Mouse (Mus musculus): ENCODE results near the gene Rbm10. TPM values are rescaled to one million over a fixed set of nuclear protein-coding genes. Genes with fewer than 3 reads are reported as not detected.
A peak's percentile ranks its signal among the peaks of the same experiment; 100 is the strongest.

Gene Rbm10
- polyA plus RNA-seq, 1 experiment from 2014 or later: 51.4 TPM

DNA sequence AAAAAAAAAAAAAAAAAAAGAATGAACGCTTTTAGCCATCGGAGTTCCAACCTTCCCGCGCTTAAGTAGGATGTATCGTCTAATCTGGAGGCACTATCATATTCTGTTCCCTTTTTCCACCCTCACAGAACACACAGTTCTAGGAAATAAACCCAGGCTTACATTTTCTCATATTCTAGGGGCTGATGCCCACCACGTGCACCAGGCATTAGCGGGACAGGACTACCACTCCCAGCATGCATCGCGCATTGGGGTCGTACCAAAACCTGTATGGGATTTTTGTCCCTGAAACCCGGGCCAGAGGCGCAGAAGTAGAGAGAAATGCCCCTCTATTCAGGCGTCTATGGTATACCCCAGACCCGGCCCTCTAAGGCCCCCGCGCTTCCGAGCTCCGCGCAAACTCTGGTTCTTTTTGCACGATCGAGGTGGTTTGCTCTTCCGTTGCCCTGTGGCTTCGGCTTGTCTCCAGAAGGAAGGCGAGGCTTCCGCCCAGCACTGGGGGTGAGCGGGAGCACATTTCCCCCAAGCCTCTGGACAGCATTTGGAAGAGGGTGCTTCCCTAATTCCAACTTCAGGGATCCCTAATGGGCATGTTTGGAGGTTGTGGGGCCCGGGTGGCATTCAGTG, 40.8 kb downstream of the Rbm10 start, which contains the start of gene Uba1:
Gene Uba1 (plus strand): TSS at position 301 of the 627 bp plus-strand sequence.
- no peak for TF ChIP-seq CTCF (IDR thresholded peaks at IDR 0.05)
- in situ Hi-C loops (cut with MboI; ENCODE audit: low pct_unique_long_range_greater_than_20kb): no loop called here
- DNase-seq (ENCODE audit: low read depth, low spot score) (peak; percentile 27), ATAC-seq (peak; percentile 86)
- peaks cover 9% of the 10 kb centered on the region for H3K27me3 ChIP-seq
- ChIA-PET CTCF (no interaction called here), POLR2A (interaction anchor here (0.6 kb wide), 1 partner anchor 187 kb away, joined by 3 read pairs; no protein-coding TSS in a partner anchor)

DNA sequence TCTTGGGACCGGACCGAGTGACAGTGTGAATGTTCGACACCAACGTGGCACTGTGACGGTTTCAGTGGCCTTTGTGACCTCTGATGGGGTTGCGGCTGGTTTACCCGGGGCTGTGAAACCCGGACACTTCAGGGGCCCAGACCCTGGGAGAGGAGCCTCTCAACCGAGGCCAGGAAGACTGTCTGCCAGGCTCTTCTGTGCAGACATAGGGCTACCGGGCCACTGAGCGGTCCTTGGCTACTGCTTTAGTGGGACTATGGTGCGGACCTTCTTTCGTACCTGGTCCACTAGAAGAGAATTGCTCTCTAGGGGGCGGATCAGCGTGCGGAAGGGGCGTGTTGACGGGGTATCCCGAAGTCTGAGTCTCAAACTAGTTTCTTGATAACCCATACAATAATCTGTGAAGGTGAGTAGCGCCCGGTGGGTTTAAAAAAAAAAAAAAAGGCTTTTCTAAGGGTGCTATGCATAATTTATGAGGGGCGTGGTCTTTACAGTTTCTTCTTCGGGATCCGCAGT, 41.6 kb downstream of the Rbm10 start:
- H3K27me3 ChIP-seq: peaks cover 5% of the 10 kb centered on the region
- no peak for DNase-seq (ENCODE audit: low read depth, low spot score)
- in situ Hi-C loops (cut with MboI; ENCODE audit: low pct_unique_long_range_greater_than_20kb): no loop called here
- ChIA-PET CTCF (no interaction called here), POLR2A (no interaction called here)
- ATAC-seq: peak; percentile 11
- TF ChIP-seq CTCF (IDR thresholded peaks at IDR 0.05): no peak

- H3K27me3 ChIP-seq: peaks cover 4% of the 10 kb centered on the region
- ChIA-PET POLR2A (interaction anchor here (0.8 to 1.3 kb wide), 3 partner anchors 18 to 133 kb away, joined by 3 to 4 read pairs (median 4); partner anchors contain the start of gene Cdk16), CTCF (interaction anchor here (0.7 to 2.5 kb wide), 7 partner anchors 17 to 167 kb away, joined by 3 to 12 read pairs (median 3); no protein-coding TSS in a partner anchor)
- in situ Hi-C loops (cut with MboI; ENCODE audit: low pct_unique_long_range_greater_than_20kb): loop anchor here (5.0 to 10.0 kb wide), 2 partner anchors 110 to 292 kb away; partner anchors contain the start of gene Elk1
- DNase-seq (ENCODE audit: low read depth, low spot score) (no peak), ATAC-seq (no peak)
- TF ChIP-seq CTCF (IDR thresholded peaks at IDR 0.05): no peak
Measured at GRCm38 (mm10) chrX:20662317-20662715, 45.0 kb downstream of the Rbm10 start.

GRCm38 (mm10) chrX:20662716-20663443, 45.6 kb downstream of the Rbm10 start:
- ChIA-PET POLR2A (interaction anchor here (0.8 to 1.3 kb wide), 3 partner anchors 17 to 132 kb away, joined by 3 to 4 read pairs (median 4); partner anchors contain the start of gene Cdk16), CTCF (interaction anchor here (0.7 to 2.5 kb wide), 7 partner anchors 17 to 166 kb away, joined by 3 to 12 read pairs (median 3); no protein-coding TSS in a partner anchor)

GRCm38 (mm10) chrX:20663444-20663790, 46.1 kb downstream of the Rbm10 start:
- in situ Hi-C loops (cut with MboI; ENCODE audit: low pct_unique_long_range_greater_than_20kb): loop anchor here (5.0 to 10.0 kb wide), 2 partner anchors 109 to 291 kb away; partner anchors contain the start of gene Elk1
- CTCF ChIA-PET: interaction anchor here (1.2 to 2.5 kb wide), 3 partner anchors 17 to 107 kb away, joined by 3 to 12 read pairs (median 3); no protein-coding TSS in a partner anchor
- TF ChIP-seq CTCF (IDR thresholded peaks at IDR 0.05): no peak
- POLR2A ChIA-PET: interaction anchor here (1.3 kb wide), 1 partner anchor 24 kb away, joined by 4 read pairs; the partner anchor contains the start of gene Cdk16
- DNase-seq (ENCODE audit: low read depth, low spot score) (no peak), ATAC-seq (no peak)
- peaks cover 4% of the 10 kb centered on the region for H3K27me3 ChIP-seq

More at GRCm38 (mm10) chrX:20662716-20663443, 45.6 kb downstream of the Rbm10 start:
- ATAC-seq: peak; percentile 50
- in situ Hi-C loops (cut with MboI; ENCODE audit: low pct_unique_long_range_greater_than_20kb): loop anchor here (5.0 to 10.0 kb wide), 2 partner anchors 109 to 292 kb away; partner anchors contain the start of gene Elk1
- TF ChIP-seq CTCF (IDR thresholded peaks at IDR 0.05): no peak
- H3K27me3 ChIP-seq: peaks cover 4% of the 10 kb centered on the region
- peak; percentile 48 for DNase-seq (ENCODE audit: low read depth, low spot score)

- TF ChIP-seq CTCF (IDR thresholded peaks at IDR 0.05): no peak
- DNase-seq (ENCODE audit: low read depth, low spot score) (peak; percentile 62), ATAC-seq (peak; percentile 81)
- in situ Hi-C loops (cut with MboI; ENCODE audit: low pct_unique_long_range_greater_than_20kb): no loop called here
- ChIA-PET CTCF (interaction anchor here (1.4 kb wide), 1 partner anchor 83 kb away, joined by 4 read pairs; no protein-coding TSS in a partner anchor), POLR2A (interaction anchor here (1.3 kb wide), 1 partner anchor 25 kb away, joined by 4 read pairs; no protein-coding TSS in a partner anchor)
- peaks cover 3% of the 10 kb centered on the region for H3K27me3 ChIP-seq
Measured at GRCm38 (mm10) chrX:20687519-20688067, 70.3 kb downstream of the Rbm10 start, which contains the start of gene Cdk16. Gene Cdk16, plus strand, starts transcription at chrX:20687954.

DNA sequence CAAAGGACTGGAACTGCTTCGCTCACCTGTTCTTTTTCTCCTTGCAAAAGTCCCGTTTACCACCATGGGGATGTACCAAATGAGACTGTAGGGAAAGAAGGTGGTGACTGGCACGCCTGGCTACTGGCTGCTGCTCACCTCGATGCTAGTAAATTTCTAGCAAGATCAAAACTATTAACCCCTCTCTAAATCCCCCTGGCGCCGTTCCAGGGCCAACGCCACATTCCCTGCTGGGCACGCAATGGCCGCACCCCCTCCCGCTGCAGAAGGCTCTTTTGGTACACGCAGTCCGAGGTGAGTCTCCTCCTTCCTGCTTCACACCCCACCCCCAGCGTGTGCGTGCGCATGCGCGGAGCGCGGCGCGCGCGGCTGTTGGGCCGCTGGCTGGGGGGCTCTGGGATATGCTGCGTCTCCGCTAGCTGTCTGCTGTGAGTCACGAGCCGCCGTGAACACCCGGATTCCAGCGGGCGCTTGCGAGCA, 70.8 kb downstream of the Rbm10 start:
- no peak for TF ChIP-seq CTCF (IDR thresholded peaks at IDR 0.05)
- H3K27me3 ChIP-seq: peaks cover 3% of the 10 kb centered on the region
- DNase-seq (ENCODE audit: low read depth, low spot score) (peak; percentile 28), ATAC-seq (peak; percentile 69)
- in situ Hi-C loops (cut with MboI; ENCODE audit: low pct_unique_long_range_greater_than_20kb): no loop called here
- ChIA-PET POLR2A (interaction anchor here (1.3 kb wide), 1 partner anchor 25 kb away, joined by 4 read pairs; no protein-coding TSS in a partner anchor), CTCF (no interaction called here)

DNA sequence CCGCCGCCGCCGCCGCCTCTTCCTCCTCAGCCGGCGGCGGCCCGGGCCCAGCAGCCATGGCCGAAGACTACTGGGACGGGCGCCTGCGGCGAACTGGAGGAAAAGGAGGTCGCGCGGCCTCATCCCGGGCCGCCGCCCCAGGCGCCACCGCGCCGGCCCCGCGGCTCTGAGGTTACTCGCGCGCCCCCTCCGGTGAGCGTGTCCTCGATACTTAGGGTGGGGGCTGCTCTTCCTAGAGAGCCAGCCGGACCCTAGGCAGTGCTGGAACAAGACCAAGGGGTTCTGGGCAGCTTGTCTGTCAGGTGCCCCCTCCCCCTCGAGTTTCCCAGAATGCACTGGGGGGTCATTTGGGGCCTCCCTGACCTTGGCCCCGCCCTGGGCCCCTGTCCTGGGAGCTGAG, 71.3 kb downstream of the Rbm10 start:
- DNase-seq (ENCODE audit: low read depth, low spot score) (no peak), ATAC-seq (peak; percentile 8)
- ChIA-PET CTCF (no interaction called here), POLR2A (no interaction called here)
- in situ Hi-C loops (cut with MboI; ENCODE audit: low pct_unique_long_range_greater_than_20kb): no loop called here
- TF ChIP-seq CTCF (IDR thresholded peaks at IDR 0.05): no peak
- peaks cover 3% of the 10 kb centered on the region for H3K27me3 ChIP-seq

DNA sequence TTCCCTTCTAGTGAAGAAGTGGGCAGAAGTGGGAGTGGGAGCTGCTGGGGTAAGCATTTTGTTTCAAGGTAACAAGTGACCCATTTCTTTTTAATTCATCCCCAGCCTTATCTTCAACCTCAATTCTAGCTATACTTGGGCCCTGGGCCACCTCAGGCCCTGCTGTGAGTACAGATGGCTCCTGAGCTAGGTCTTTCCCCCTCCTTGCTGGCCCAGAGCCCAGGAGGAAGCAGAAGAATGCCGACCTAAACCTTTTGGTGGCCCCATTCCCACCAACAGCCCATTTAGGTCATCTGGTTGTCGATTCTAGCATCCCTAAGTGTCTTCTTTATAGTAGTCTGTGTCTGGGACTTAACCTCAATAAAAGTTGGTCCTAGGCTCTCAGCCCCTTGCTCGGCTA, 74.3 kb downstream of the Rbm10 start:
- H3K27me3 ChIP-seq: peaks cover 3% of the 10 kb centered on the region
- no peak for TF ChIP-seq CTCF (IDR thresholded peaks at IDR 0.05)
- CTCF ChIA-PET: interaction anchor here (1.6 kb wide), 1 partner anchor 79 kb away, joined by 4 read pairs; no protein-coding TSS in a partner anchor
- in situ Hi-C loops (cut with MboI; ENCODE audit: low pct_unique_long_range_greater_than_20kb): no loop called here
- DNase-seq (ENCODE audit: low read depth, low spot score): no peak
- POLR2A ChIA-PET: interaction anchor here (3.2 kb wide), 1 partner anchor 11 kb away, joined by 11 read pairs; the partner anchor contains the start of gene Usp11
- no peak for ATAC-seq

All from Patski (cell line).